In the genomic region with DNA sequence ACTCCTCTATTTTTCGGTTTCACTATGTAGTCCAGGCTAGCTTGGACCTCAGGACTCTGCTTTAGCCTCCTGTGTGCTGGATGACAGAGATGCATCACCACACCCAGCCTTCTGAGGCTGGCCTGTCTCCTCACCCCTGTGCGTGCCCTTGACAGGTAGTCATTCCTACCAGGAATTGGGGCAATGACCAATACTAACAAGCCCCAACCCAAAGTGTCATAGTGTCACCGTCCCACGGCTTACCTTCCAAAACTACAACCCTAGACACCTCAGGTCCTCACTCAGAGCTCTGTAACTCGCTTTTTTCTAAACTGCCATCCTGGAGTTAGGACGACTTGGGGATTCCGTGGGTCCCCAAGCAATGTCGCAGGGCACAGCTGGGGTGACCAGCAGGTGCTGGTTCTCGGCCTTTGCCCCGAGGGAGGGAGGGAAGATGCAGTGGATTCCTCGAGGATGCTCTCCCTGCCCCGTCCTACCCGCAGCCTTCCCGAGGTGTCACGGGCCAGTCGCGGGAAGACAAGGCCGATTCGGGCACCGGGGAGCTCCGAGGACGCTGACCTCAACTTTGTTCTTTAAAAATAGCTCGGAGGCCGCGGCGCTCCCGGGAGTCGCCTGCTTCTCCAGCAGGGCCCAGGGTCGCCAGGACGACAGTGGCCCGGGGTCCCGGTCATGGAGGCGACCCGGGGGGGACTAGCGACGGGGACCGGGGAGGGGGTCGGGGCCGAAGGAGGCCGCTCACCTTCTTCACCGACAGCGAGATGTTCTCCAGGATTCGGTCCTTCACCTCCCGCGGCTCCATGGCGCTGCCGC, we compare ENCODE assay signal across 8 mouse cellular contexts. TPM values are rescaled to one million over a fixed set of nuclear protein-coding genes. Genes with fewer than 3 reads are reported as not detected.
DNase-seq lines count a peak whose midpoint lies in the region; TF ChIP-seq lines count a peak whose summit lies in the region.

No protein-coding gene starts in this region.

- peak; percentile 48 for DNase-seq in urinary bladder, adult 2 months (ENCODE audit: low spot score)
- no peak for DNase-seq in urinary bladder, postnatal 4 days (ENCODE audit: low spot score in 2 of 2)
- DNase-seq in heart, adult 2 months = peak; percentile 66 to 69
- DNase-seq in kidney, adult 2 months = peak; percentile 37
- DNase-seq in lung, postnatal 10 days = peak; percentile 32
- no peak for DNase-seq in spleen, adult 2 months (ENCODE audit: low read depth in 1 of 2, low spot score in 2 of 2)
- no peak for DNase-seq in left cerebral cortex, adult 11 months (ENCODE audit: low spot score)

- H3K4me1 ChIP-seq in cortical plate, adult 2 months (ENCODE audit: control insufficient read depth, insufficient read depth, low read length) = peaks cover 7% of the 10 kb centered on the region; the same call in 1 of the 2 replicates
- peaks cover 10% of the 10 kb centered on the region for H3K4me1 ChIP-seq in heart, adult 2 months (ENCODE audit: control insufficient read depth, insufficient read depth, low read length)
- peaks cover 5% of the 10 kb centered on the region; the same call in 1 of the 2 replicates for H3K4me1 ChIP-seq in kidney, adult 2 months (ENCODE audit: control insufficient read depth, insufficient read depth, low read length)
- H3K4me1 ChIP-seq in spleen, adult 2 months (ENCODE audit: control insufficient read depth, insufficient read depth, insufficient read length) = peaks cover 7% of the 10 kb centered on the region; the same call in 1 of the 2 replicates

- intact Hi-C loops in heart, adult 2 months (cut with DNase I) = no loop called here

- H3K4me3 ChIP-seq in cortical plate, adult 2 months (ENCODE audit: insufficient read depth, low read length) = peak overlapping the region; percentile 50
- peak overlapping the region; percentile 73 for H3K4me3 ChIP-seq in heart, adult 2 months
- H3K4me3 ChIP-seq in kidney, adult 2 months (ENCODE audit: insufficient read depth, low read depth, low read length) = peak overlapping the region; percentile 89
- H3K4me3 ChIP-seq in spleen, adult 2 months (ENCODE audit: extremely low read depth, insufficient read depth, insufficient read length) = peak overlapping the region; percentile 76

- peak overlapping the region; percentile 51 for H3K27ac ChIP-seq in cortical plate, adult 2 months (ENCODE audit: insufficient read depth, low read length)
- peak overlapping the region; percentile 88 for H3K27ac ChIP-seq in heart, adult 2 months
- peak overlapping the region; percentile 61 for H3K27ac ChIP-seq in kidney, adult 2 months (ENCODE audit: insufficient read depth, low read depth, low read length)
- peak overlapping the region; percentile 37; the same call in 1 of the 2 replicates for H3K27ac ChIP-seq in spleen, adult 2 months (ENCODE audit: insufficient read depth, low read length)

- TF ChIP-seq POLR2A in cortical plate, adult 2 months (IDR thresholded peaks at IDR 0.05; ENCODE audit: extremely low read depth, insufficient read depth, low read length) = no peak
- no peak for TF ChIP-seq POLR2A in heart, adult 2 months (IDR thresholded peaks at IDR 0.05; ENCODE audit: insufficient read depth, low read depth, low read length)
- TF ChIP-seq POLR2A in kidney, adult 2 months (IDR thresholded peaks at IDR 0.05; ENCODE audit: low read depth, low read length) = no peak
- TF ChIP-seq POLR2A in spleen, adult 2 months (IDR thresholded peaks at IDR 0.05; ENCODE audit: low read depth, low read length) = no peak

- peaks cover 6% of the 10 kb centered on the region for H3K79me2 ChIP-seq in heart, adult 2 months (replicated peaks; ENCODE audit: control insufficient read depth, insufficient read depth, low read length)

- peak overlapping the region; percentile 79 for H3K9ac ChIP-seq in heart, adult 2 months (ENCODE audit: low read depth, low read length)

- TF ChIP-seq CTCF in cortical plate, adult 2 months (IDR thresholded peaks at IDR 0.05; ENCODE audit: extremely low read depth, insufficient read depth, low read length) = no peak
- no peak for TF ChIP-seq CTCF in heart, adult 2 months (IDR thresholded peaks at IDR 0.05)
- TF ChIP-seq CTCF in kidney, adult 2 months (conservative IDR thresholded peaks at IDR 0.05; ENCODE audit: insufficient read depth, insufficient read length, low read depth, low read length) = no peak
- TF ChIP-seq CTCF in spleen, adult 2 months (IDR thresholded peaks at IDR 0.05; ENCODE audit: extremely low read depth, insufficient read depth, insufficient read length, insufficient replicate concordance) = no peak

- 0 out of 2 replicates have a peak, but pooled peaks have one; percentile 24 for TF ChIP-seq EP300 in heart, adult 2 months (IDR thresholded peaks at IDR 0.05; ENCODE audit: insufficient read depth, low read depth, low read length)

- H3K27me3 ChIP-seq in heart, adult 2 months (ENCODE audit: control insufficient read depth, insufficient read depth, low read length) = no peaks in the 10 kb centered on the region
- no peaks in the 10 kb centered on the region for H3K27me3 ChIP-seq in kidney, adult 2 months (replicated peaks; ENCODE audit: control insufficient read depth, insufficient read depth, low read length)
- no peaks in the 10 kb centered on the region for H3K27me3 ChIP-seq in spleen, adult 2 months (ENCODE audit: control insufficient read depth, insufficient read depth, low read length)

- peaks cover 5% of the 10 kb centered on the region for H3K36me3 ChIP-seq in heart, adult 2 months (ENCODE audit: control insufficient read depth, insufficient read depth, low read length)
- no peaks in the 10 kb centered on the region for H3K36me3 ChIP-seq in kidney, adult 2 months (ENCODE audit: control insufficient read depth, insufficient read depth, low read length)
- H3K36me3 ChIP-seq in spleen, adult 2 months (ENCODE audit: control insufficient read depth, insufficient read depth, low read length) = 0 out of 2 replicates have a peak, but pooled peaks cover 2% of the 10 kb centered on the region

- 2% methylated on average over 47 of the region's 47 CpGs for WGBS in heart, adult 2 months
- WGBS in kidney, adult 2 months = 3% methylated on average over 47 of the region's 47 CpGs
- WGBS in spleen, adult 2 months = 5% methylated on average over 38 of the region's 47 CpGs

RNA-seq across cellular contexts. Expression of gene Plekhm2, which starts 1.4 kb away (rescaled TPM):
- polyA plus RNA-seq in urinary bladder, adult 2 months (2012; rRNA removed) = 31.5 and 32.0 TPM in 2 replicates
- polyA plus RNA-seq in cortical plate, adult 2 months (2012; rRNA removed) = 134 and 138 TPM in 2 replicates
- 100 to 1,000 TPM in 1 of 2 experiments, 10 to 100 TPM in 1; 95.2 to 126 TPM for total RNA-seq in heart, adult 2 months (2021)
- 111 and 144 TPM in 2 replicates for polyA plus RNA-seq in heart, adult 2 months (2012; rRNA removed)
- 79.7 and 85.4 TPM in 2 replicates for polyA plus RNA-seq in kidney, adult 2 months (2012; rRNA removed)
- 48.1 and 51.6 TPM in 2 replicates for polyA plus RNA-seq in spleen, adult 2 months (2012; rRNA removed)

RNA-seq across cellular contexts. Expression of gene Rsc1a1, which starts 22.1 kb away (rescaled TPM):
- polyA plus RNA-seq in urinary bladder, adult 2 months (2012; rRNA removed) = 14.4 and 17.2 TPM in 2 replicates
- 7.1 and 7.8 TPM in 2 replicates for polyA plus RNA-seq in cortical plate, adult 2 months (2012; rRNA removed)
- not detected for total RNA-seq in heart, adult 2 months (2021)
- 4.6 and 8.8 TPM in 2 replicates for polyA plus RNA-seq in heart, adult 2 months (2012; rRNA removed)
- 18.2 and 25.8 TPM in 2 replicates for polyA plus RNA-seq in kidney, adult 2 months (2012; rRNA removed)
- 4.4 and 9.2 TPM in 2 replicates for polyA plus RNA-seq in spleen, adult 2 months (2012; rRNA removed)

RNA-seq across cellular contexts. Expression of gene Slc25a34, which starts 39.7 kb away (rescaled TPM):
- polyA plus RNA-seq in urinary bladder, adult 2 months (2012; rRNA removed) = 0.10 and 0.14 TPM in 2 replicates
- polyA plus RNA-seq in cortical plate, adult 2 months (2012; rRNA removed) = 6.5 and 6.7 TPM in 2 replicates
- total RNA-seq in heart, adult 2 months (2021) = 100 to 1,000 TPM; 118 to 132 TPM
- 183 and 258 TPM in 2 replicates for polyA plus RNA-seq in heart, adult 2 months (2012; rRNA removed)
- polyA plus RNA-seq in kidney, adult 2 months (2012; rRNA removed) = 30.1 and 33.8 TPM in 2 replicates
- 0.34 and 0.43 TPM in 2 replicates for polyA plus RNA-seq in spleen, adult 2 months (2012; rRNA removed)

RNA-seq across cellular contexts. Expression of gene Tmem82, which starts 44.9 kb away (rescaled TPM):
- 0.87 and 0.94 TPM in 2 replicates for polyA plus RNA-seq in urinary bladder, adult 2 months (2012; rRNA removed)
- 0.40 and 0.68 TPM in 2 replicates for polyA plus RNA-seq in cortical plate, adult 2 months (2012; rRNA removed)
- total RNA-seq in heart, adult 2 months (2021) = 10 to 100 TPM; 16.5 to 20.2 TPM
- polyA plus RNA-seq in heart, adult 2 months (2012; rRNA removed) = 35.5 and 36.6 TPM in 2 replicates
- polyA plus RNA-seq in kidney, adult 2 months (2012; rRNA removed) = 29.0 and 32.3 TPM in 2 replicates
- polyA plus RNA-seq in spleen, adult 2 months (2012; rRNA removed) = 0.56 and 0.86 TPM in 2 replicates

RNA-seq across cellular contexts. Expression of gene Fblim1, which starts 57.4 kb away (rescaled TPM):
- 95.1 and 129 TPM in 2 replicates for polyA plus RNA-seq in urinary bladder, adult 2 months (2012; rRNA removed)
- polyA plus RNA-seq in cortical plate, adult 2 months (2012; rRNA removed) = 1.0 and 1.3 TPM in 2 replicates
- total RNA-seq in heart, adult 2 months (2021) = 100 to 1,000 TPM; 236 to 263 TPM
- polyA plus RNA-seq in heart, adult 2 months (2012; rRNA removed) = 297 and 303 TPM in 2 replicates
- 10.2 and 10.5 TPM in 2 replicates for polyA plus RNA-seq in kidney, adult 2 months (2012; rRNA removed)
- 8.4 and 10.1 TPM in 2 replicates for polyA plus RNA-seq in spleen, adult 2 months (2012; rRNA removed)

Comparison
In these comparisons a context has a peak if more than half of its experiments do, and no peak if none do; other contexts are left out.
1. DNase-seq: peak in urinary bladder, adult 2 months (single experiment), heart, adult 2 months (2 of 2), kidney, adult 2 months (single experiment) and lung, postnatal 10 days (single experiment); none in urinary bladder, postnatal 4 days (0 of 2), spleen, adult 2 months (0 of 2) and left cerebral cortex, adult 11 months (single experiment).
2. H3K27ac ChIP-seq: peak in every context shown above with its lines; median percentile 88 in heart, adult 2 months; 61 in kidney, adult 2 months; 51 in cortical plate, adult 2 months; 37 in spleen, adult 2 months.
3. Peak in every context shown above with its lines, with median percentiles within 50 percentile points of each other: H3K4me3 ChIP-seq.